Mouse (Mus musculus) brain, adult 2 months (tissue): ENCODE data around the gene Mlxipl.

Experiments used
- DNase-seq: peaks from one replicate; pipeline ENCODE4 v3.0.0; 2011; ENCODE audit warnings: low read depth, low spot score

The Mlxipl gene

GRCm38 (mm10) chr5:135079578-135079977 lies 10.1 kb upstream of the Mlxipl start:
- DNase-seq = no peak

- DNase-seq = no peak
These were observed 9.2 kb upstream of the Mlxipl start for GRCm38 (mm10) chr5:135080539-135080938.

- no peak for DNase-seq
These were observed 2.8 kb upstream of the Mlxipl start for GRCm38 (mm10) chr5:135086871-135087270.

- no peak for DNase-seq
These were observed 11.3 kb downstream of the Mlxipl start for GRCm38 (mm10) chr5:135100981-135101380.

- DNase-seq = peak; percentile 5
These were observed 14.4 kb downstream of the Mlxipl start for GRCm38 (mm10) chr5:135103999-135104660.

- peak; percentile 79 for DNase-seq
These were observed 17.1 kb downstream of the Mlxipl start for GRCm38 (mm10) chr5:135106758-135107256.

- DNase-seq = peak; percentile 68
These were observed 18.1 kb downstream of the Mlxipl start for GRCm38 (mm10) chr5:135107521-135108501.

- no peak for DNase-seq
These were observed 19.3 kb downstream of the Mlxipl start for GRCm38 (mm10) chr5:135109017-135109416.

- DNase-seq = no peak
These were observed 19.7 kb downstream of the Mlxipl start for GRCm38 (mm10) chr5:135109426-135109825.

- DNase-seq = no peak
These were observed 20.3 kb downstream of the Mlxipl start for GRCm38 (mm10) chr5:135109976-135110375.

GRCm38 (mm10) chr5:135113782-135114181 lies 24.1 kb downstream of the Mlxipl start:
- DNase-seq = no peak

GRCm38 (mm10) chr5:135115241-135115640 lies 25.6 kb downstream of the Mlxipl start:
- no peak for DNase-seq

- peak; percentile 83 for DNase-seq
These were observed 28.9 kb downstream of the Mlxipl start for GRCm38 (mm10) chr5:135118589-135119081.

GRCm38 (mm10) chr5:135120753-135121152 lies 31.1 kb downstream of the Mlxipl start:
- DNase-seq = no peak

- peak; percentile 14 for DNase-seq
These were observed 36.4 kb downstream of the Mlxipl start for GRCm38 (mm10) chr5:135126121-135126520.

- DNase-seq = peak; percentile 12
These were observed 38.0 kb downstream of the Mlxipl start for GRCm38 (mm10) chr5:135127669-135128068.

- no peak for DNase-seq
These were observed 40.1 kb downstream of the Mlxipl start for GRCm38 (mm10) chr5:135129747-135130146.

GRCm38 (mm10) chr5:135133736-135134405 lies 44.2 kb downstream of the Mlxipl start:
- DNase-seq = peak; percentile 67

- DNase-seq = peak; percentile 52
These were observed 44.8 kb downstream of the Mlxipl start for GRCm38 (mm10) chr5:135134534-135134933.

- DNase-seq = no peak
These were observed 50.2 kb downstream of the Mlxipl start for GRCm38 (mm10) chr5:135139881-135140280.

- DNase-seq = no peak
These were observed 54.8 kb downstream of the Mlxipl start for GRCm38 (mm10) chr5:135144469-135144868.

GRCm38 (mm10) chr5:135145532-135145931 lies 55.8 kb downstream of the Mlxipl start:
- no peak for DNase-seq
